Mouse (Mus musculus) layer of hippocampus, adult 9-11 months (tissue): Measurements from ENCODE around the gene Tigit.

Experiments
- DNase-seq: peaks from one replicate; pipeline ENCODE4 v3.0.0; 2022

Tigit gene

GRCm38 (mm10) chr16:43662124-43663004 lies 1.6 kb downstream of the Tigit start:
- DNase-seq, result no peak

GRCm38 (mm10) chr16:43661576-43661975 lies 2.4 kb downstream of the Tigit start:
- no peak for DNase-seq

- no peak for DNase-seq
Observed at GRCm38 (mm10) chr16:43655183-43655787, 8.7 kb downstream of the Tigit start.

GRCm38 (mm10) chr16:43654269-43654668 lies 9.7 kb downstream of the Tigit start:
- no peak for DNase-seq

- no peak for DNase-seq
Observed at GRCm38 (mm10) chr16:43653288-43653687, 10.7 kb downstream of the Tigit start.

- no peak for DNase-seq
Observed at GRCm38 (mm10) chr16:43650355-43651080, 13.4 kb downstream of the Tigit start.

GRCm38 (mm10) chr16:43647641-43648040 lies 16.3 kb downstream of the Tigit start:
- DNase-seq, result no peak

- DNase-seq, result no peak
Observed at GRCm38 (mm10) chr16:43646943-43647342, 17.0 kb downstream of the Tigit start.

- DNase-seq, result no peak
Observed at GRCm38 (mm10) chr16:43645879-43646278, 18.1 kb downstream of the Tigit start.

- DNase-seq, result no peak
Observed at GRCm38 (mm10) chr16:43641230-43641629, 22.7 kb downstream of the Tigit start.

- no peak for DNase-seq
Observed at GRCm38 (mm10) chr16:43638406-43639049, 25.4 kb downstream of the Tigit start.

- DNase-seq, result no peak
Observed at GRCm38 (mm10) chr16:43637241-43637640, 26.7 kb downstream of the Tigit start.

- DNase-seq, result no peak
Observed at GRCm38 (mm10) chr16:43634037-43634436, 29.9 kb downstream of the Tigit start.

- no peak for DNase-seq
Observed at GRCm38 (mm10) chr16:43631758-43632157, 32.2 kb downstream of the Tigit start.

GRCm38 (mm10) chr16:43628662-43629061 lies 35.3 kb downstream of the Tigit start:
- no peak for DNase-seq

GRCm38 (mm10) chr16:43625956-43626355 lies 38.0 kb downstream of the Tigit start:
- DNase-seq, result peak; percentile 79

GRCm38 (mm10) chr16:43625289-43625688 lies 38.7 kb downstream of the Tigit start:
- no peak for DNase-seq

- no peak for DNase-seq
Observed at GRCm38 (mm10) chr16:43624876-43625275, 39.1 kb downstream of the Tigit start.

GRCm38 (mm10) chr16:43623315-43624000 lies 40.5 kb downstream of the Tigit start:
- no peak for DNase-seq

- no peak for DNase-seq
Observed at GRCm38 (mm10) chr16:43620359-43620758, 43.6 kb downstream of the Tigit start.

- no peak for DNase-seq
Observed at GRCm38 (mm10) chr16:43619277-43619676, 44.7 kb downstream of the Tigit start.

- no peak for DNase-seq
Observed at GRCm38 (mm10) chr16:43618286-43618685, 45.7 kb downstream of the Tigit start.
